Mouse (Mus musculus): ENCODE results near the gene Zdhhc24. TPM values are rescaled to one million over a fixed set of nuclear protein-coding genes. Genes with fewer than 3 reads are reported as not detected.

Zdhhc24 gene
- polyA plus RNA-seq, 1 experiment from 2014 or later: 12.0 TPM

- 77% methylated on average over 6 of the region's 6 CpGs for WGBS
- Histone ChIP-seq H3K36me3 (peaks cover 100% of the 10 kb centered on the region), H3K4me3 (replicated peaks) (no peak overlapping the region), H3K4me2 (no peak overlapping the region), H3K4me1 (no peaks in the 10 kb centered on the region), H3K9me3 (replicated peaks) (no peaks in the 10 kb centered on the region), H3K9ac (no peak overlapping the region), H3K27me3 (no peaks in the 10 kb centered on the region), H3K27ac (no peak overlapping the region)
- ATAC-seq (replicated peaks; ENCODE audit: low FRiP score): no peak
These were observed 41.2 kb downstream of the Zdhhc24 start for GRCm38 (mm10) chr19:4919652-4920051.

GRCm38 (mm10) chr19:4925121-4925860, 46.8 kb downstream of the Zdhhc24 start:
- Histone ChIP-seq H3K9me3 (replicated peaks) (no peaks in the 10 kb centered on the region), H3K4me1 (peaks cover 23% of the 10 kb centered on the region), H3K4me3 (replicated peaks) (no peak overlapping the region), H3K36me3 (peaks cover 62% of the 10 kb centered on the region), H3K9ac (no peak overlapping the region), H3K4me2 (no peak overlapping the region), H3K27me3 (no peaks in the 10 kb centered on the region), H3K27ac (no peak overlapping the region)
- WGBS: 95% methylated on average over 11 of the region's 11 CpGs
- no peak for ATAC-seq (replicated peaks; ENCODE audit: low FRiP score)

GRCm38 (mm10) chr19:4927904-4928531, 49.5 kb downstream of the Zdhhc24 start, which contains the start of gene Dpp3:
Dpp3 (minus strand) TSS chr19:4928287.
- peak within 1 kb of the TSS; percentile 83 for H3K27ac ChIP-seq
- peak; percentile 99 for ATAC-seq (replicated peaks; ENCODE audit: low FRiP score)
- no peaks in the 10 kb centered on the region for H3K27me3 ChIP-seq
- peaks cover 35% of the 10 kb centered on the region for H3K36me3 ChIP-seq
- WGBS: under 1% methylated on average over 32 of the region's 32 CpGs
- H3K9ac ChIP-seq: peak within 1 kb of the TSS; percentile 61
- peak within 1 kb of the TSS; percentile 70 for H3K4me2 ChIP-seq
- H3K4me1 ChIP-seq: peaks cover 23% of the 10 kb centered on the region
- H3K9me3 ChIP-seq (replicated peaks): no peaks in the 10 kb centered on the region
- peak within 1 kb of the TSS; percentile 78 for H3K4me3 ChIP-seq (replicated peaks)

- no peak for ATAC-seq (replicated peaks; ENCODE audit: low FRiP score)
- Histone ChIP-seq H3K36me3 (peaks cover 28% of the 10 kb centered on the region), H3K4me2 (peak overlapping the region; percentile 70), H3K9ac (peak overlapping the region; percentile 61), H3K4me3 (replicated peaks) (peak overlapping the region; percentile 78), H3K27me3 (no peaks in the 10 kb centered on the region), H3K4me1 (peaks cover 23% of the 10 kb centered on the region), H3K9me3 (replicated peaks) (no peaks in the 10 kb centered on the region), H3K27ac (peak overlapping the region; percentile 83)
- WGBS: 60% methylated on average over 5 of the region's 5 CpGs
These were observed 50.3 kb downstream of the Zdhhc24 start for GRCm38 (mm10) chr19:4928781-4929180.

Other genes with a start within 250 kb of the Zdhhc24 start
- 2.0 and 3.4 TPM in 2 replicates for gene Gm960, start 180.0 kb upstream of the Zdhhc24 start, polyA plus RNA-seq (2015; fragmentation: Nextera tagmentation; extraction: Ambion mirVana)
- 2.7 and 2.9 TPM in 2 replicates for gene Sptbn2, start 167.5 kb upstream of the Zdhhc24 start, polyA plus RNA-seq (2015; fragmentation: Nextera tagmentation; extraction: Ambion mirVana)
- 75.2 and 75.5 TPM in 2 replicates for gene Rbm4b, start 122.2 kb upstream of the Zdhhc24 start, polyA plus RNA-seq (2015; fragmentation: Nextera tagmentation; extraction: Ambion mirVana)
- gene Rbm4, start 84.8 kb upstream of the Zdhhc24 start, polyA plus RNA-seq (2015; fragmentation: Nextera tagmentation; extraction: Ambion mirVana): 66.1 and 67.6 TPM in 2 replicates
- gene Gm21992, start 67.1 kb upstream of the Zdhhc24 start, polyA plus RNA-seq (2015; fragmentation: Nextera tagmentation; extraction: Ambion mirVana): 38.2 and 40.3 TPM in 2 replicates
- 97.3 and 103 TPM in 2 replicates for gene Rbm14, start 67.0 kb upstream of the Zdhhc24 start, polyA plus RNA-seq (2015; fragmentation: Nextera tagmentation; extraction: Ambion mirVana)
- gene Ccs, start 39.3 kb upstream of the Zdhhc24 start, polyA plus RNA-seq (2015; fragmentation: Nextera tagmentation; extraction: Ambion mirVana): 59.3 and 64.5 TPM in 2 replicates
- gene Ccdc87, start 39.3 kb upstream of the Zdhhc24 start, polyA plus RNA-seq (2015; fragmentation: Nextera tagmentation; extraction: Ambion mirVana): not detected in 2 replicates
- 48.2 and 58.1 TPM in 2 replicates for gene Ctsf, start 23.5 kb upstream of the Zdhhc24 start, polyA plus RNA-seq (2015; fragmentation: Nextera tagmentation; extraction: Ambion mirVana)
- gene Actn3, start 759 bp upstream of the Zdhhc24 start, polyA plus RNA-seq (2015; fragmentation: Nextera tagmentation; extraction: Ambion mirVana): 10.6 and 12.0 TPM in 2 replicates
- gene Bbs1, start 28.0 kb downstream of the Zdhhc24 start, polyA plus RNA-seq (2015; fragmentation: Nextera tagmentation; extraction: Ambion mirVana): 5.2 and 6.7 TPM in 2 replicates
- 96.4 and 108 TPM in 2 replicates for gene Dpp3, start 49.6 kb downstream of the Zdhhc24 start, polyA plus RNA-seq (2015; fragmentation: Nextera tagmentation; extraction: Ambion mirVana)
- 2.9 and 3.0 TPM in 2 replicates for gene Peli3, start 64.5 kb downstream of the Zdhhc24 start, polyA plus RNA-seq (2015; fragmentation: Nextera tagmentation; extraction: Ambion mirVana)
- 108 and 125 TPM in 2 replicates for gene Mrpl11, start 83.5 kb downstream of the Zdhhc24 start, polyA plus RNA-seq (2015; fragmentation: Nextera tagmentation; extraction: Ambion mirVana)
- gene Npas4, start 111.6 kb downstream of the Zdhhc24 start, polyA plus RNA-seq (2015; fragmentation: Nextera tagmentation; extraction: Ambion mirVana): 0.18 TPM in 1 of 2 replicates, not detected in the other
- 6.0 and 7.0 TPM in 2 replicates for gene Slc29a2, start 145.2 kb downstream of the Zdhhc24 start, polyA plus RNA-seq (2015; fragmentation: Nextera tagmentation; extraction: Ambion mirVana)
- gene B4gat1, start 160.2 kb downstream of the Zdhhc24 start, polyA plus RNA-seq (2015; fragmentation: Nextera tagmentation; extraction: Ambion mirVana): 51.0 and 51.7 TPM in 2 replicates
- 2.1 and 2.3 TPM in 2 replicates for gene AC124502.3, start 160.2 kb downstream of the Zdhhc24 start, polyA plus RNA-seq (2015; fragmentation: Nextera tagmentation; extraction: Ambion mirVana)
- gene Brms1, start 162.7 kb downstream of the Zdhhc24 start, polyA plus RNA-seq (2015; fragmentation: Nextera tagmentation; extraction: Ambion mirVana): 44.0 and 51.6 TPM in 2 replicates
- 3.0 and 4.2 TPM in 2 replicates for gene Rin1, start 171.8 kb downstream of the Zdhhc24 start, polyA plus RNA-seq (2015; fragmentation: Nextera tagmentation; extraction: Ambion mirVana)
- gene Cd248, start 189.4 kb downstream of the Zdhhc24 start, polyA plus RNA-seq (2015; fragmentation: Nextera tagmentation; extraction: Ambion mirVana): 50.3 and 74.1 TPM in 2 replicates
- gene Tmem151a, start 206.9 kb downstream of the Zdhhc24 start, polyA plus RNA-seq (2015; fragmentation: Nextera tagmentation; extraction: Ambion mirVana): 1.3 and 1.8 TPM in 2 replicates
- gene Yif1a, start 209.9 kb downstream of the Zdhhc24 start, polyA plus RNA-seq (2015; fragmentation: Nextera tagmentation; extraction: Ambion mirVana): 99.8 and 101 TPM in 2 replicates
- 13.3 and 15.1 TPM in 2 replicates for gene Cnih2, start 219.9 kb downstream of the Zdhhc24 start, polyA plus RNA-seq (2015; fragmentation: Nextera tagmentation; extraction: Ambion mirVana)
- gene Rab1b, start 228.4 kb downstream of the Zdhhc24 start, polyA plus RNA-seq (2015; fragmentation: Nextera tagmentation; extraction: Ambion mirVana): 268 and 290 TPM in 2 replicates
- gene Klc2, start 239.9 kb downstream of the Zdhhc24 start, polyA plus RNA-seq (2015; fragmentation: Nextera tagmentation; extraction: Ambion mirVana): 27.5 and 27.8 TPM in 2 replicates